Mouse (Mus musculus) mammary gland, adult 2 months (tissue): Measurements from ENCODE around the gene Calm3. TPM values are rescaled to one million over a fixed set of nuclear protein-coding genes. Genes with fewer than 3 reads are reported as not detected.

Source experiments
- polyA plus RNA-seq: library from polyadenylated mRNA; depleted of rRNA; stranded (reverse); fragments of >200 nt; gene quantifications from 2 replicates; pipeline ENCODE4 v1.2.3, GENCODE M21; 2012; ENCODE audit warnings: low replicate concordance; rRNA removed

Calm3 gene
- 244 and 340 TPM in 2 replicates for polyA plus RNA-seq

DNA sequence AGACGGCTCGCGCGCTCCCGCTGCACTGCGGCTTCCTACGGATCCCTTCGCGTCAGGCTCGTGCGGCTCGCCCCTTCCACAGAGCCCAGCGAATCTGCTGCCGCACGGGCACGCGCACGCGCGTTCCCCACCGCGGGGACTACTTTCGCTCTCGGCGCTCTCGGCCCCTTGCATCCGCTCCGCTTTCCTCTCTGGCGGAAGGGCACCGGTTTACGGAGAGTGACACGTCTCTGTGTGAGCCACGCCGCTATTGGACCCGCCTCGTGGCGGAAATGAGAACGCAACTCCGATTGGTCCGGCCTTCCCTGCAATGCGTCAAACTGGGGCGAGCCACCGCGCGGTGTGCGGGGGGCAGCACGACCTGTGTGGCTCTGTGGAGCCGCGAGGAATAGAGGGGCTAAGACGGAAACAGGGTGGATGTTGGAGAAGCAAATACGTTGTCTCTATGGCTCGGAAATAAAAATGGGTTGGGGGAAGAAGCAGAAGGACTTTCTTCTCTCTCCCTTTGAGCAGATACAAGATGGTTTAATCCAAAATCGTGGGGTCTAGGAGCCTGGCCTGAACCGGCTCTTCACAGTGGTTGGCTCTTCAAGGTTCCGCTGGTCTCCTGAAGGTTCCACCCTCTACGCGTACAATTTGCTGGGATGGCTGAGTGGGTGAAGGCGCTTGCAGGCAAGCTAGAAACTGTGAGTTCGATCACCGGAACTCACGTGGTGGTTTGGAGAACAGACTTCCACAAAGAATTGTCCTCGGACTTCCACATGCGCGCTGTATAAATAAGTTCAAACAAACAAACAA, at the start of gene Calm3:
Gene Calm3 (minus strand): TSS at position 78 of the 798 bp plus-strand sequence.

GRCm38 (mm10) chr7:16959539-16960187, 35.7 kb upstream of the Calm3 start, which contains the start of gene Pnmal1:
Pnmal1 (plus strand) TSS chr7:16959679.

GRCm38 (mm10) chr7:16944061-16944807, 20.3 kb upstream of the Calm3 start, which contains the start of gene Pnmal2:
Pnmal2 (plus strand) TSS chr7:16944682.

DNA sequence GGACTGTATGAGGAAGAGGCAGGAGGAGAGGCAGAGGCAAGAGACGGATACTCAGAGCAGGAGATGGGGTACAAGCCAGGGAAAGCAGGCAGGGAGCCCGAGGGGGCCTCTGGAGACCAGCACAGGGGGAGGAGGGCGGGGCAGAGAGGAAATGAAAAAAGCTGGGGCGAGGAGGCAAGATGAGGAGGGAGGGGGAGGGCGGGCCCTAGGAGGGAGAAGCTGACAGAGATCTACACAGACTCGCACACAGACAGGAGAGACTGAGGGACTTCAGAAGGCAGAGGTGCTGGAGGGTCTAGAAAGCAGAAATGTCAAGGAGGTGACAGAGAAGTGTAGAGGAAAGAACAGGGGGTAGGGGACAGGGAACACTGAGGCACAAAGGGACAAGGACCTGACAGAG, 17.6 kb downstream of the Calm3 start, which contains the start of gene Ptgir:
Gene Ptgir (plus strand): TSS at position 210 of the 400 bp plus-strand sequence.

GRCm38 (mm10) chr7:16891641-16892351, 32.1 kb downstream of the Calm3 start, which contains the start of gene Gng8:
Gng8 (plus strand) TSS chr7:16891786.

GRCm38 (mm10) chr7:16875310-16875325, 48.8 kb downstream of the Calm3 start, which contains the start of gene Dact3:
Dact3 (plus strand) TSS chr7:16875317.

Other genes with a start within 250 kb of the Calm3 start
- 0.12 TPM in 1 of 2 replicates, not detected in the other for gene Ceacam15, start 248.4 kb downstream of the Calm3 start, polyA plus RNA-seq
- not detected in 2 replicates for gene Ceacam9, start 202.2 kb downstream of the Calm3 start, polyA plus RNA-seq
- 260 and 370 TPM in 2 replicates for gene Ap2s1, start 185.7 kb downstream of the Calm3 start, polyA plus RNA-seq
- 809 and 1,134 TPM in 2 replicates for gene Slc1a5, start 142.8 kb downstream of the Calm3 start, polyA plus RNA-seq
- gene Strn4, start 108.2 kb downstream of the Calm3 start, polyA plus RNA-seq, result 141 and 162 TPM in 2 replicates
- 33.1 and 43.1 TPM in 2 replicates for gene Fkrp, start 107.4 kb downstream of the Calm3 start, polyA plus RNA-seq
- gene Prkd2, start 81.2 kb downstream of the Calm3 start, polyA plus RNA-seq, result 82.5 and 189 TPM in 2 replicates
- 7.8 and 31.1 TPM in 2 replicates for gene Dact3, start 48.8 kb downstream of the Calm3 start, polyA plus RNA-seq
- 2.8 and 5.1 TPM in 2 replicates for gene Gng8, start 32.3 kb downstream of the Calm3 start, polyA plus RNA-seq
- gene Ptgir, start 17.6 kb downstream of the Calm3 start, polyA plus RNA-seq, result 13.2 and 18.8 TPM in 2 replicates
- gene Pnmal2, start 20.6 kb upstream of the Calm3 start, polyA plus RNA-seq, result 1.1 and 1.2 TPM in 2 replicates
- gene Pnmal1, start 35.6 kb upstream of the Calm3 start, polyA plus RNA-seq, result not detected in 2 replicates
- 0.14 and 0.25 TPM in 2 replicates for gene Gm42372, start 59.0 kb upstream of the Calm3 start, polyA plus RNA-seq
- 2.2 TPM in 2 replicates for gene Ccdc8, start 68.6 kb upstream of the Calm3 start, polyA plus RNA-seq
- gene Ppp5c, start 103.8 kb upstream of the Calm3 start, polyA plus RNA-seq, result 180 and 181 TPM in 2 replicates
- gene Hif3a, start 138.3 kb upstream of the Calm3 start, polyA plus RNA-seq, result 0.55 and 0.66 TPM in 2 replicates
- not detected in 2 replicates for gene Psg16, start 149.9 kb upstream of the Calm3 start, polyA plus RNA-seq
- gene Ceacam3, start 226.2 kb upstream of the Calm3 start, polyA plus RNA-seq, result not detected in 2 replicates